Comparison of ENCODE assay signal across 12 mouse cellular contexts in the genomic region with DNA sequence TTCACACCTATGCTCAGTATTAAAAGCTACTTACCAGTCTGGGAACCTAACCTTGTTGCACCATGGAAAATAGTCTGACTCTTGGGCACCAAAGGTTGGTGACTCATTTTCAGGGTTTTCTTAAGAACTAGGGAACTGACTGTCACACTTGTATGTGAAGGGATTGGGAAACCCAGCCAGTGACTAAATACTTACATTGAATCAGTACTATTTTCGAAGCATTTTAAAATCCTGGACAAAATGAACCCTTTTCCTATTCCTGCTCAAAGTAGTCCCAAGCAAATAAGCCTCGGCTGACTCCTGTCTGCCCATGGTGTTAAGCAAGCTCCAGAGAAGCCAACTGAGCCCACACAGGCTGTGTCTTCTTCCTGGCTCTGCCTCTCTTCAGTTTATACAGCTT.
"Had no signal": no experiment of that assay in that cellular context is flagged by ENCODE, and none has a peak within 500 bp of the region (broad histone marks: within the 10 kb centered on the region; RNA-seq: fewer than 3 reads in every experiment).

No protein-coding gene starts in this region.

- H3K36me3 ChIP-seq: limb, embryonic 13.5 days; midbrain, embryonic 13.5 days; stomach, embryonic 15.5 days had no signal

- H3K4me2 ChIP-seq: limb, embryonic 13.5 days; midbrain, embryonic 13.5 days; stomach, embryonic 15.5 days had no signal

- H3K9ac ChIP-seq: limb, embryonic 13.5 days; liver, embryonic 14.5 days; midbrain, embryonic 13.5 days; stomach, embryonic 15.5 days had no signal

- H3K27ac ChIP-seq: kidney, postnatal 0 days; layer of hippocampus, adult 2 months; limb, embryonic 13.5 days; liver, embryonic 14.5 days; midbrain, embryonic 13.5 days; stomach, embryonic 15.5 days had no signal

- H3K27me3 ChIP-seq: limb, embryonic 13.5 days; midbrain, embryonic 13.5 days; stomach, embryonic 15.5 days had no signal

- H3K4me3 ChIP-seq: layer of hippocampus, adult 2 months; limb, embryonic 13.5 days; midbrain, embryonic 13.5 days; stomach, embryonic 15.5 days had no signal

- ATAC-seq: midbrain, embryonic 13.5 days had no signal

- H3K9me3 ChIP-seq: limb, embryonic 13.5 days; midbrain, embryonic 13.5 days; stomach, embryonic 15.5 days had no signal

- DNase-seq: kidney, adult 11 months; kidney, adult 9 months; kidney, postnatal 4 days; left cerebral cortex, postnatal 4 days; lung, adult 2 months; lung, postnatal 14 days had no signal
